In genomic region chr8:128267261-128267660, GRCm38 (mm10) we compare ENCODE assay signal across 12 mouse cellular contexts.
DNase-seq lines count a peak whose midpoint lies in the region; ATAC-seq lines count a peak whose summit lies in the region.
"Had no signal": no experiment of that assay in that cellular context is flagged by ENCODE, and none has a peak within 500 bp of the region (broad histone marks: within the 10 kb centered on the region; RNA-seq: fewer than 3 reads in every experiment).

No protein-coding gene starts in this region.

- no peaks in the 10 kb centered on the region for H3K79me2 ChIP-seq in macrophage (ENCODE audit: inconsistent target)

- ATAC-seq in liver, embryonic 16.5 days (ENCODE audit: low read depth), result peak; percentile 30; the same call in 1 of the 2 replicates
- ATAC-seq in liver, embryonic 12.5 days, result no peak
- no peak for ATAC-seq in embryonic facial prominence, embryonic 11.5 days (replicated peaks; ENCODE audit: insufficient number of reproducible peaks, low FRiP score, low TSS enrichment, low read depth)
- ATAC-seq in forebrain, embryonic 14.5 days, result no peak
- ATAC-seq: forebrain, embryonic 15.5 days had no signal

- peak; percentile 44 for DNase-seq in embryonic facial prominence, embryonic 11.5 days (ENCODE audit: low spot score)
- peak; percentile 7 for DNase-seq in kidney, adult 18-20 months
- no peak for DNase-seq in spleen, adult 18-20 months
- DNase-seq in cerebellum, adult 9-10 months, result no peak
- no peak for DNase-seq in forebrain, embryonic 14.5 days (ENCODE audit: low spot score)
- DNase-seq: cerebellum, adult 11 months; thymus, postnatal 25 days had no signal

- H3K36me3 ChIP-seq in liver, embryonic 16.5 days (ENCODE audit: control insufficient read depth, insufficient read depth), result no peaks in the 10 kb centered on the region
- no peaks in the 10 kb centered on the region for H3K36me3 ChIP-seq in liver, embryonic 12.5 days
- no peaks in the 10 kb centered on the region for H3K36me3 ChIP-seq in embryonic facial prominence, embryonic 11.5 days (replicated peaks; ENCODE audit: control insufficient read depth, insufficient read depth, low read depth, low read length)
- H3K36me3 ChIP-seq in macrophage (ENCODE audit: inconsistent target), result no peaks in the 10 kb centered on the region
- no peaks in the 10 kb centered on the region for H3K36me3 ChIP-seq in forebrain, embryonic 14.5 days (ENCODE audit: control insufficient read depth, insufficient read depth, low read length)
- H3K36me3 ChIP-seq: forebrain, embryonic 15.5 days; limb, embryonic 13.5 days had no signal

- no peak overlapping the region for H3K27ac ChIP-seq in liver, embryonic 16.5 days (ENCODE audit: low read length)
- H3K27ac ChIP-seq in liver, embryonic 12.5 days, result no peak overlapping the region
- H3K27ac ChIP-seq in embryonic facial prominence, embryonic 11.5 days (replicated peaks; ENCODE audit: low read depth, low read length), result no peak overlapping the region
- H3K27ac ChIP-seq in macrophage, result peak overlapping the region; percentile 58
- H3K27ac ChIP-seq in forebrain, embryonic 14.5 days (ENCODE audit: low read depth, low read length), result no peak overlapping the region
- H3K27ac ChIP-seq: forebrain, embryonic 15.5 days; limb, embryonic 13.5 days had no signal

- no peaks in the 10 kb centered on the region for H3K9me3 ChIP-seq in liver, embryonic 16.5 days (replicated peaks; ENCODE audit: control insufficient read depth, low read length)
- no peaks in the 10 kb centered on the region for H3K9me3 ChIP-seq in liver, embryonic 12.5 days (replicated peaks)
- no peaks in the 10 kb centered on the region for H3K9me3 ChIP-seq in embryonic facial prominence, embryonic 11.5 days (replicated peaks; ENCODE audit: control insufficient read depth, low read length)
- H3K9me3 ChIP-seq in forebrain, embryonic 14.5 days (replicated peaks; ENCODE audit: control insufficient read depth, low read length), result no peaks in the 10 kb centered on the region
- H3K9me3 ChIP-seq: forebrain, embryonic 15.5 days; limb, embryonic 13.5 days had no signal

- WGBS in liver, embryonic 16.5 days (ENCODE audit: insufficient replicate concordance), result 37% methylated on average over 4 of the region's 4 CpGs
- 34% methylated on average over 4 of the region's 4 CpGs for WGBS in liver, embryonic 12.5 days (ENCODE audit: insufficient replicate concordance)
- WGBS in embryonic facial prominence, embryonic 11.5 days, result 31% methylated on average over 4 of the region's 4 CpGs
- 73% methylated on average over 4 of the region's 4 CpGs for WGBS in macrophage (ENCODE audit: missing documents)
- 73% methylated on average over 4 of the region's 4 CpGs for WGBS in forebrain, embryonic 14.5 days

- H3K4me1 ChIP-seq in liver, embryonic 16.5 days (ENCODE audit: control insufficient read depth, low read depth, low read length), result no peaks in the 10 kb centered on the region
- H3K4me1 ChIP-seq in liver, embryonic 12.5 days, result no peaks in the 10 kb centered on the region
- peaks cover 2% of the 10 kb centered on the region; the same call in 1 of the 2 replicates for H3K4me1 ChIP-seq in embryonic facial prominence, embryonic 11.5 days (ENCODE audit: control insufficient read depth, insufficient read depth, low read length)
- peaks cover 12% of the 10 kb centered on the region for H3K4me1 ChIP-seq in forebrain, embryonic 14.5 days (ENCODE audit: control insufficient read depth, insufficient read depth, low read length)

- no peak overlapping the region for H3K4me3 ChIP-seq in liver, embryonic 16.5 days (ENCODE audit: low read depth, low read length)
- no peak overlapping the region for H3K4me3 ChIP-seq in liver, embryonic 12.5 days
- H3K4me3 ChIP-seq in embryonic facial prominence, embryonic 11.5 days (ENCODE audit: low read depth, low read length), result no peak overlapping the region
- no peak overlapping the region for H3K4me3 ChIP-seq in macrophage (ENCODE audit: inconsistent target)
- no peak overlapping the region for H3K4me3 ChIP-seq in forebrain, embryonic 14.5 days (ENCODE audit: low read depth, low read length)
- H3K4me3 ChIP-seq: forebrain, embryonic 15.5 days; limb, embryonic 13.5 days had no signal

- H3K9ac ChIP-seq in liver, embryonic 16.5 days (ENCODE audit: low read depth, low read length), result no peak overlapping the region
- no peak overlapping the region for H3K9ac ChIP-seq in liver, embryonic 12.5 days
- H3K9ac ChIP-seq in embryonic facial prominence, embryonic 11.5 days (replicated peaks; ENCODE audit: low read length), result no peak overlapping the region
- no peak overlapping the region for H3K9ac ChIP-seq in forebrain, embryonic 14.5 days (ENCODE audit: low read length)
- H3K9ac ChIP-seq: forebrain, embryonic 15.5 days; limb, embryonic 13.5 days had no signal

- H3K27me3 ChIP-seq in liver, embryonic 16.5 days (ENCODE audit: control insufficient read depth, insufficient read depth, low read depth, low read length), result no peaks in the 10 kb centered on the region
- H3K27me3 ChIP-seq in liver, embryonic 12.5 days (replicated peaks), result no peaks in the 10 kb centered on the region
- no peaks in the 10 kb centered on the region for H3K27me3 ChIP-seq in embryonic facial prominence, embryonic 11.5 days (ENCODE audit: control insufficient read depth, insufficient read depth, low read length)
- H3K27me3 ChIP-seq in forebrain, embryonic 14.5 days (replicated peaks; ENCODE audit: control insufficient read depth, insufficient read depth, low read length), result no peaks in the 10 kb centered on the region
- H3K27me3 ChIP-seq: forebrain, embryonic 15.5 days had no signal

- H3K4me2 ChIP-seq in liver, embryonic 16.5 days (ENCODE audit: low read depth, low read length), result no peak overlapping the region
- no peak overlapping the region for H3K4me2 ChIP-seq in liver, embryonic 12.5 days
- H3K4me2 ChIP-seq in embryonic facial prominence, embryonic 11.5 days (ENCODE audit: low read depth, low read length), result no peak overlapping the region
- no peak overlapping the region for H3K4me2 ChIP-seq in forebrain, embryonic 14.5 days (ENCODE audit: low read length)
- H3K4me2 ChIP-seq: forebrain, embryonic 15.5 days; limb, embryonic 13.5 days had no signal

Comparison
In these comparisons a context has a peak if more than half of its experiments do, and no peak if none do; other contexts are left out.
1. DNase-seq: peak in embryonic facial prominence, embryonic 11.5 days (single experiment) and kidney, adult 18-20 months (single experiment); none in spleen, adult 18-20 months (0 of 2), cerebellum, adult 9-10 months (single experiment) and forebrain, embryonic 14.5 days (single experiment).